Mouse (Mus musculus) neural tube, embryonic 11.5 days (tissue): ENCODE measurements at regions not wholly inside any gene's neighbourhood (a gene's known extent, or its start where the extent isn't known, plus 50 kb on each side); places are given as distances from the start of the nearest gene placed in this dataset.

Source experiments
- ATAC-seq: fragments of 200-750 bp; cut with Nextera tagmentation; 2 replicates; pipeline ENCODE4 v1.8.0; 2017; ENCODE audit warnings: moderate number of reproducible peaks, mild to moderate bottlenecking, moderate TSS enrichment, moderate library complexity; ENCODE audit not compliant: insufficient read depth, low FRiP score, low TSS enrichment
- DNase-seq: peaks from one replicate; pipeline ENCODE4 v3.0.0-alpha.2; 2015; ENCODE audit warnings: low spot score
- H3K27ac ChIP-seq: fragments of 300-500 bp; sonication (generic); 2 replicates; pipeline ENCODE4 v1.5.1; 2014; ENCODE audit warnings: low read depth, mild to moderate bottlenecking, low read length
- H3K27me3 ChIP-seq: fragments of 300-500 bp; sonication (generic); 2 replicates; pipeline ENCODE4 v1.6.1; 2014; ENCODE audit warnings: mild to moderate bottlenecking, low read length, mixed read lengths; ENCODE audit not compliant: control insufficient read depth, insufficient read depth
- H3K36me3 ChIP-seq: fragments of 300-500 bp; sonication (generic); 2 replicates; pipeline ENCODE4 v1.6.1; 2014; ENCODE audit warnings: mild to moderate bottlenecking, low read length, moderate library complexity, mixed read lengths; ENCODE audit not compliant: control insufficient read depth, insufficient read depth
- H3K4me1 ChIP-seq: fragments of 300-500 bp; sonication (generic); 2 replicates; pipeline ENCODE4 v1.6.1; 2014; ENCODE audit warnings: low read length, mixed read lengths; ENCODE audit not compliant: control insufficient read depth, insufficient read depth
- H3K4me2 ChIP-seq: fragments of 300-500 bp; sonication (generic); 2 replicates; pipeline ENCODE4 v1.6.1; 2014; ENCODE audit warnings: low read depth, mild to moderate bottlenecking, moderate library complexity
- H3K4me3 ChIP-seq: fragments of 300-500 bp; sonication (generic); 2 replicates; pipeline ENCODE4 v1.5.1; 2014; ENCODE audit warnings: low read depth, low read length
- H3K9ac ChIP-seq: fragments of 300-500 bp; sonication (generic); 2 replicates; pipeline ENCODE4 v1.6.1; 2014; ENCODE audit warnings: mild to moderate bottlenecking, low read length
- H3K9me3 ChIP-seq: fragments of 300-500 bp; sonication (generic); 2 replicates; pipeline ENCODE4 v1.6.1; 2016; ENCODE audit warnings: low read length; ENCODE audit not compliant: control insufficient read depth
- WGBS: fragments of 180-500 bp; shearing (Covaris S2); extraction: QIAGEN DNeasy Blood & Tissue Kit; methylation state at CpG from one replicate; pipeline ENCODE4 v1.1.7; 2014; 5-methylcytosine and 5-hydroxymethylcytosine counted together

DNA sequence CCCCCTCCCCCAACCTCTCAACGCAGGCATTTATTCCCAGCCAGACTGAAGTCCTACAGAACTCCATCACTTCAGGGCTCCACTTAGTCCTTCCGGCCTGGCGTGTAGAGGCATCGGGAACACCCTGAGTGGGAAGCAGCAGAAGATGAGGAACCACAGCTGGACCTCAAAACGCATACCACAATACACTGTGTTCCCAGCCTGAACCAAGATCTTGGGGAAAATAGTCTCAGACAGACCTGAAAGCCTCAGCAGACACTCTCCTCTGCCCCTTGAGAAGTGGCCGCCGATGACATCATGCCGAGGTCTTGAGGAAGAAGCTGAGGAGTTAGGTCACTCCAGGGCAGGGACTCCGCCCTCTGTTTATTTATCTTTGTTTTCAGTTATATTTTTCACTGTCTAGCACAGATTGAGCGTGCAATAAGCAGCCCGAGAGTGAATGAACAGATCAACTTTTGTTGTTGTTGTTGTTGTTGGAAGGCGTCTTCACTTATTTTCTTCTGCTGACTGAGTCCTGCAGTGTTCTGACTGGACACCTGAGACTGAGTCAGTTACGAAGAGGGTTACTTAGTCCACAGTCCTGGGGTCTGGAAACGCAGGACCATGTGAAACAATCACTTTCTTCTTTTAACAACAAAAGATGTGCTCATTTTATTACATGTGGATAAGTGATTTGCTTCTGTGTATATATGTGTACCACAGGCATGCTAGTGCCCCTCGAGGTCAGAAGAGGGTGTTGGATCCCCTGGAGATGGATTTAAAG lies 88.3 kb upstream of the Habp2 start:
- no peaks in the 10 kb centered on the region for H3K36me3 ChIP-seq
- H3K9me3 ChIP-seq = no peaks in the 10 kb centered on the region
- ATAC-seq = no peak
- WGBS = 85% methylated on average over 15 of the region's 15 CpGs
- H3K27ac ChIP-seq = no peak overlapping the region
- no peaks in the 10 kb centered on the region for H3K27me3 ChIP-seq
- peaks cover 2% of the 10 kb centered on the region; the same call in 1 of the 2 replicates for H3K4me1 ChIP-seq
- no peak for DNase-seq
- no peak overlapping the region for H3K9ac ChIP-seq
- no peak overlapping the region for H3K4me2 ChIP-seq
- H3K4me3 ChIP-seq = no peak overlapping the region

- ATAC-seq (no peak), DNase-seq (no peak)
- Histone ChIP-seq H3K27ac (no peak overlapping the region), H3K9me3 (no peaks in the 10 kb centered on the region), H3K9ac (no peak overlapping the region), H3K36me3 (no peaks in the 10 kb centered on the region), H3K4me3 (no peak overlapping the region), H3K4me2 (no peak overlapping the region), H3K4me1 (peaks cover 2% of the 10 kb centered on the region; the same call in 1 of the 2 replicates), H3K27me3 (no peaks in the 10 kb centered on the region)
- WGBS = 68% methylated on average over 14 of the region's 14 CpGs
Measured at GRCm38 (mm10) chr19:56199401-56200150, 87.4 kb upstream of the Habp2 start.

DNA sequence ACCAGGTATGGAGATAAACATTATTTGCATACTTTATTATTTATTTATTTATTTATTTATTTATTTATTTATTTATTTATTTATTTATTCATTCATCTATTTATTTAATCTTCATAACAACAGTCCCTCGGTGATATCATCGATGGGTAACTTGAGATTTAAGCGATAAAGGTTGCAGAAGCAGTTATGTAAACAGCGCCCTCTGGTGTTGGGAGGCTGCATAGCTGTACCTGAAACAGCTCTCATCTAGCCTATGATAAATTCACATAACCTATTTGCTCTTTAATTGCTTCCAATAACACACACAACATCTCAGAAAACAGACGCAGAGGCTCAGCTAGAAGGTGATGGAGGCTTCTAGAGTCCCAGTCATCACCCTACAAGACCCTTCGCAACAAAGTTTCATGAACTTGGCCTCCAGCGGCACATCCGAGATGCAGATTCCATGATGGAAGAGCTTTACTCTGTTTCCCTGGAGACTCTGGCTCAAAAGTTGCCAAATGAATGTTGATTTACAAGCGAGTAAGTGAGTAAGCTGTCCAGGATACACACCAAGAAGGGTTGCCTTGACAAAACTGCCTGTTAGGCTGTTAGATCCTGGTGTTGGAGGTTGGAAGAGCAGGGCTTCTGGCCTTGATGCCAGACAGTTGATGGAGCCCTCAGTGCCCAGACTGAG lies 85.8 kb upstream of the Habp2 start:
- no peaks in the 10 kb centered on the region for H3K9me3 ChIP-seq
- no peaks in the 10 kb centered on the region for H3K27me3 ChIP-seq
- no peak overlapping the region for H3K9ac ChIP-seq
- no peak overlapping the region for H3K4me2 ChIP-seq
- H3K27ac ChIP-seq = no peak overlapping the region
- DNase-seq (no peak), ATAC-seq (no peak)
- peaks cover under 1% of the 10 kb centered on the region; the same call in 1 of the 2 replicates for H3K4me1 ChIP-seq
- WGBS = 86% methylated on average over 9 of the region's 9 CpGs
- H3K36me3 ChIP-seq = no peaks in the 10 kb centered on the region
- no peak overlapping the region for H3K4me3 ChIP-seq

- Histone ChIP-seq H3K4me1 (no peaks in the 10 kb centered on the region), H3K4me3 (no peak overlapping the region), H3K27ac (no peak overlapping the region), H3K9me3 (no peaks in the 10 kb centered on the region), H3K36me3 (no peaks in the 10 kb centered on the region), H3K4me2 (no peak overlapping the region), H3K27me3 (no peaks in the 10 kb centered on the region), H3K9ac (no peak overlapping the region)
- ATAC-seq (no peak), DNase-seq (peak; percentile 62)
Measured at GRCm38 (mm10) chr19:56201738-56202480, 85.0 kb upstream of the Habp2 start.

DNA sequence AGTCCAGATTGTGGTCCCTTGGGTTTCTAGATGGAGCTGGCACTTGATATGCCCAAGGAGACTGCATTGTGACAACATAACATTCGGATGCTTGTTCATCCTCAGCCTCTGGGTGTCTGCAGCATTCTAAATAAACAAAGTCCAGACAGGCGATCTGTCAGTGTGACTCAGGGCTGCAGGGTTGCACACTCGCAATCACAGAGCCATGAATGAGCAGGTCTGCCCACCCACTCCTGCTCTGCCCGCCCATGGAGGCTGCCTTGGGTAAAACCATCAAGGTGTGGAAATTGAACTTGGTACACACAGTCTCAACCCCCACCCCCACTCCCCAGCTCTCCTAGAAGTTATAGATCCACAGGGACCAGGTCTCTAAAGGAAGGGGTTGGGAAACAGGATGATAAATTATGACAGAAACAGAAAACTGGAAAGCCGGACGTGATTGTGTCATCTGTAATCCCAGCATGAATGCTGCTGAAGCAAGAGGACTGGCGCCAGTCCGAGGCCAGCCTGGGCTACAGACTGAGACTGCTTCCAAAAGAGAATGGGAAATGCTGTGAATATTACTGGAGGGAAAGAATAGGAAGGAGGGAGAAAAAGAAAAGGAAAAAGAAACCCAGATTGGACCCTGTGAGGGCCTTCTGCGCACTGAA lies 84.3 kb upstream of the Habp2 start:
- 63% methylated on average over 9 of the region's 9 CpGs for WGBS
- DNase-seq = no peak

GRCm38 (mm10) chr19:56218536-56218935 lies 68.4 kb upstream of the Habp2 start:
- Histone ChIP-seq H3K27me3 (no peaks in the 10 kb centered on the region), H3K27ac (no peak overlapping the region), H3K4me2 (no peak overlapping the region), H3K4me3 (no peak overlapping the region), H3K9ac (no peak overlapping the region), H3K36me3 (no peaks in the 10 kb centered on the region), H3K4me1 (no peaks in the 10 kb centered on the region), H3K9me3 (no peaks in the 10 kb centered on the region)
- ATAC-seq = no peak
- 78% methylated on average over 6 of the region's 6 CpGs for WGBS
- DNase-seq = no peak

More for the DNA sequence above, 84.3 kb upstream of the Habp2 start:
- H3K36me3 ChIP-seq = no peaks in the 10 kb centered on the region
- no peak overlapping the region for H3K4me3 ChIP-seq
- H3K9ac ChIP-seq = no peak overlapping the region
- H3K4me1 ChIP-seq = no peaks in the 10 kb centered on the region
- H3K27ac ChIP-seq = no peak overlapping the region
- no peak overlapping the region for H3K4me2 ChIP-seq
- H3K27me3 ChIP-seq = no peaks in the 10 kb centered on the region
- H3K9me3 ChIP-seq = no peaks in the 10 kb centered on the region
- ATAC-seq = no peak

DNA sequence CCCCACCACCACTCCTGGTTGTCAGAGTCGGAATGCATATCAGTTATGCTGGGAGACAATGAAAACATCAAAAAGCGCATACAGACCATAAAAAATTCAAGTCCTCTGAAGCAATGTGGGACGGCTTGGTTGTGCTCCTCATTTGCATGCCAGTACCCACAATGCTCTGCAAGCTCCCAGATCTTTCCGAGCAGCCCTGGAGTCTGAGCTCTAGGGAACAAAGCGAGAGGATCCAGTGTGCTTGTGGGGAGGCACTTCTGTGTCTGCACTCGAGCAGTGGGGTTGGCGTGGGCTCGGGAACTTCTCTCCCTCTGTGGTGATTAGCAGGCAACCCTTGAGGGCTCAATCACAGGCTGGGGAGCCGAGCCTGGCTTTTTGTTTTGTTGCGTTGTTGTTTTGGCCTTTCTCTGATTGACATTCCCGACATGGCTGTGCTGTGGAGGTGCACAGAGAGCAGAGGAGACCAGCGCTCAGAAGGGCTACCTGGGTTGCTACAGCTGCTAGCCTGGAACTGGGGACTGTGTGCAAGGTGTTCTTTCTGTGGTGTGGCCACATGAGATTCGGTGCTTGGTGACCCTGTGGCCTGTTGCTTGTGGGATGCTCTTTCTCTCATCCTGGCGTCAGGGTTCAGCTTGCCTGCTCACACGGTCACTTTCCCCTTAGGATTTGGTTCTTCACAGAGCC lies 66.1 kb upstream of the Habp2 start:
- no peak overlapping the region for H3K4me3 ChIP-seq
- H3K27me3 ChIP-seq = no peaks in the 10 kb centered on the region
- no peak for ATAC-seq
- no peak overlapping the region for H3K9ac ChIP-seq
- H3K27ac ChIP-seq = no peak overlapping the region
- no peak overlapping the region for H3K4me2 ChIP-seq
- no peak for DNase-seq
- 75% methylated on average over 15 of the region's 15 CpGs for WGBS
- no peaks in the 10 kb centered on the region for H3K4me1 ChIP-seq
- H3K36me3 ChIP-seq = no peaks in the 10 kb centered on the region
- H3K9me3 ChIP-seq = no peaks in the 10 kb centered on the region

DNA sequence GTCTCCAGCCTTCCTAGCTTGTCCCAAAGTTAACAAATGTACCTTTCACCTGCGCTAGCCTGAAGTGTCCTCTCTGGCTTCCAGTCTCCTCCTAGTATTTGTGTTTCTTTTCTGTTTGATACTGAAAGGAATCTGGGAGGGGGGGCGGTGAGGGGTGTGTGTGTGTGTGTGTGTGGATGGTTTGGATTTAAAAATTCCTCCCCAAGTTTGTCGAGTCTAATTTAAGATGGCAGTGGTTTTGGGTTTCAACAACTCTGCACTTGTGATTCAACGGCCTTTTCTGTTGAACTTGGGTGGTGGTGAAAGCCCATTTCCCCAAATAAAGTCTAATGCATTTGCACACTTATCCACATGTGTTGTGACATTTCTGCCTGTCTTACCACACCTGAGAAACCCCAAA lies 64.4 kb upstream of the Habp2 start:
- 84% methylated on average over 4 of the region's 4 CpGs for WGBS
- Histone ChIP-seq H3K27ac (no peak overlapping the region), H3K4me3 (no peak overlapping the region), H3K4me2 (no peak overlapping the region), H3K36me3 (no peaks in the 10 kb centered on the region), H3K4me1 (no peaks in the 10 kb centered on the region), H3K9ac (no peak overlapping the region), H3K27me3 (no peaks in the 10 kb centered on the region), H3K9me3 (no peaks in the 10 kb centered on the region)
- ATAC-seq (no peak), DNase-seq (no peak)
